Mouse (Mus musculus) stomach, postnatal 0 days (tissue): ENCODE measurements around the gene Atp5h.

Experiments
- CTCF ChIP-seq: IDR thresholded peaks from 2 replicates; pipeline ENCODE4 v1.5.1; 2016; ENCODE audit warnings: antibody characterized with exemption, low read depth, mild to moderate bottlenecking, moderate library complexity
- EP300 ChIP-seq: optimal IDR thresholded peaks from 2 replicates; pipeline ENCODE3; 2016; ENCODE audit warnings: antibody characterized with exemption

- no peak for TF ChIP-seq EP300
- TF ChIP-seq CTCF, result no peak
Observed at GRCm38 (mm10) chr11:115463397-115463796, 43.6 kb upstream of the Atp5h start.
